Mouse (Mus musculus): Measurements from ENCODE around the gene Crtc3.

- TF ChIP-seq CTCF (IDR thresholded peaks at IDR 0.05; ENCODE audit: borderline replicate concordance, insufficient read depth, low read depth, low read length) (no peak), POLR2A (IDR thresholded peaks at IDR 0.05; ENCODE audit: borderline replicate concordance, insufficient read depth, low read length) (no peak)
Measured at GRCm38 (mm10) chr7:80699709-80700108, 11.0 kb upstream of the Crtc3 start.

Measured in cerebellum, adult 2 months (tissue).